Mouse (Mus musculus) myocyte (in vitro differentiated cells): Measurements from ENCODE around the gene Rnaseh2a.

ENCODE experiments used
- CEBPB ChIP-seq: IDR thresholded peaks from 2 replicates; pipeline ENCODE4 v1.6.1; 2011; ENCODE audit warnings: mild to moderate bottlenecking, moderate library complexity; ENCODE audit not compliant: poor library complexity, insufficient read depth, severe bottlenecking
- E2F4 ChIP-seq: IDR thresholded peaks from one replicate; pipeline ENCODE4 v1.6.1; 2011; ENCODE audit warnings: mild to moderate bottlenecking, control low read depth, moderate library complexity; ENCODE audit not compliant: insufficient read depth
- MAX ChIP-seq: IDR thresholded peaks from one replicate; pipeline ENCODE4 v1.6.1; 2011; ENCODE audit warnings: low read depth, mild to moderate bottlenecking, control low read depth
- MYOD1 ChIP-seq, 3 experiments: IDR thresholded peaks; one replicate each; pipeline ENCODE4 v1.6.1; 2011; ENCODE audit warnings: control low read depth in 2 of 3, low read depth in 2 of 3, mild to moderate bottlenecking in 2 of 3, moderate library complexity in 1 of 3; ENCODE audit not compliant: insufficient read length in 2 of 3, control insufficient read depth in 1 of 3
- MYOG ChIP-seq, 3 experiments: IDR thresholded peaks; one replicate each; pipeline ENCODE4 v1.6.1; 2011; ENCODE audit warnings: control low read depth in 2 of 3, low read depth in 2 of 3, mild to moderate bottlenecking in 2 of 3; ENCODE audit not compliant: insufficient read length in 2 of 3, control insufficient read depth in 1 of 3, insufficient read depth in 1 of 3
- POLR2A ChIP-seq: IDR thresholded peaks from one replicate; pipeline ENCODE4 v1.6.1; 2011; ENCODE audit warnings: low read depth, mild to moderate bottlenecking, control low read depth, moderate library complexity; ENCODE audit not compliant: insufficient read length
- POLR2AphosphoS2 ChIP-seq: IDR thresholded peaks from one replicate; pipeline ENCODE4 v1.6.1; 2011; ENCODE audit warnings: low read depth, control low read depth; ENCODE audit not compliant: insufficient read length
- SRF ChIP-seq: IDR thresholded peaks from one replicate; pipeline ENCODE4 v1.6.1; 2011; ENCODE audit warnings: low read depth; ENCODE audit not compliant: control insufficient read depth, insufficient read length
- TCF12 ChIP-seq: IDR thresholded peaks from one replicate; pipeline ENCODE4 v1.6.1; 2011; ENCODE audit warnings: mild to moderate bottlenecking, control low read depth; ENCODE audit not compliant: poor library complexity, insufficient read depth, severe bottlenecking
- TCF3 ChIP-seq: IDR thresholded peaks from one replicate; pipeline ENCODE4 v1.6.1; 2011; ENCODE audit warnings: low read depth, control low read depth; ENCODE audit not compliant: insufficient read length
- USF1 ChIP-seq: IDR thresholded peaks from one replicate; pipeline ENCODE4 v1.6.1; 2011; ENCODE audit warnings: low read depth, mild to moderate bottlenecking, control low read depth, moderate library complexity

- TF ChIP-seq POLR2A (peak; percentile 86), CEBPB (no peak), USF1 (no peak), MYOD1 (IDR thresholded peaks at IDR 0.05; ENCODE audit: control insufficient read depth in 1 of 3, insufficient read length in 2 of 3, low read depth in 2 of 3) (peak in 1 of 3 experiments; percentile 33), POLR2AphosphoS2 (peak; percentile 97), TCF12 (peak; percentile 8), E2F4 (no peak), MAX (no peak), SRF (peak; percentile 100), MYOG (IDR thresholded peaks at IDR 0.05; ENCODE audit: control insufficient read depth in 1 of 3, insufficient read depth in 1 of 3, insufficient read length in 2 of 3, low read depth in 2 of 3) (peak; percentile 17 to 87 (median 50)), TCF3 (peak; percentile 13)
Observed at GRCm38 (mm10) chr8:84976031-84976762, 6.6 kb upstream of the Rnaseh2a start.
